Mouse (Mus musculus): ENCODE results near the gene Anxa6.

GRCm38 (mm10) chr11:54961164-54961850, 71.9 kb downstream of the Anxa6 start:
- TF ChIP-seq POLR2A (IDR thresholded peaks at IDR 0.05; ENCODE audit: borderline replicate concordance, low read depth, low read length) (no peak), CTCF (IDR thresholded peaks at IDR 0.05; ENCODE audit: low read depth, low read length) (no peak)

All from bone marrow macrophage, adult 2 months (primary cell).